Mouse (Mus musculus) thymus, adult 2 months (tissue): ENCODE measurements around the gene Lmbrd1.

ENCODE experiments used
- CTCF ChIP-seq: fragments of 200-500 bp; IDR thresholded peaks from 2 replicates; pipeline ENCODE4 v1.5.1; 2012; ENCODE audit warnings: mild to moderate bottlenecking, control low read depth, low read length, moderate library complexity, borderline replicate concordance; ENCODE audit not compliant: control insufficient read depth, poor library complexity, insufficient read depth; ENCODE audit errors: extremely low read depth
- POLR2A ChIP-seq: fragments of 200-500 bp; IDR thresholded peaks from 2 replicates; pipeline ENCODE4 v1.6.1; 2012; ENCODE audit warnings: mild to moderate bottlenecking, low read length, control low read depth, moderate library complexity; ENCODE audit not compliant: control insufficient read depth, poor library complexity, insufficient read depth; ENCODE audit errors: extremely low read depth

DNA sequence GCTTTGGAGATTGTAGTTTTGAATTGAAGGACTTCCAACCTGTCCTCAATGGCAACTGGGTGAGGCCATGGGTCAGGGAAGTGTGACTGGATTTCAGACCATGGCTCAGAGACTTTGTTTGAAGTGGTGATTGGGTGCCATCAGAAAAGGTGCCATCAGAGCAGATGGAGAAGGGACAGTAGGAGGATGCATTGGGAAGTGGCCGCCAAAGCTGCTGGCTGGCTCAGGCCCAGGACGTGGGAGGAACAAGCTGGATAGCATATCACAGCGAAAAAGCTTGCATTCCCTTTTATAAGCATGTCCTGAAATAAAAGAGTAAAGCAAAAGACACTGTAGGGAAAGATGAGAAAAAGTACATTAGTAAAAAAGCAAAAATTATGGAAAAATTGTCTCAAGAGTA, 16.9 kb upstream of the Lmbrd1 start:
- TF ChIP-seq CTCF (no peak), POLR2A (no peak)
